Mouse (Mus musculus): Measurements from ENCODE around the gene Gm11172. TPM values are rescaled to one million over a fixed set of nuclear protein-coding genes. Genes with fewer than 3 reads are reported as not detected.

Gm11172 gene
- total and polyA plus RNA-seq, 3 experiments, result not detected

Other genes starting within 250 kb of the Gm11172 start
- gene Socs1, start 27.4 kb upstream of the Gm11172 start, total RNA-seq (2012; rRNA removed), result 26.1 and 29.1 TPM in 2 replicates
- 17.3 and 18.8 TPM in 2 replicates for gene Socs1, start 27.4 kb upstream of the Gm11172 start, total RNA-seq (2014; rRNA removed)
- 23.0 and 27.6 TPM in 2 replicates for gene Socs1, start 27.4 kb upstream of the Gm11172 start, polyA plus RNA-seq (2012; ENCODE audit: insufficient read length, low read depth)
- 0.25 TPM in 1 of 2 replicates, not detected in the other for gene Tnp2, start 24.3 kb upstream of the Gm11172 start, total RNA-seq (2012; rRNA removed)
- not detected in 2 replicates for gene Tnp2, start 24.3 kb upstream of the Gm11172 start, total RNA-seq (2014; rRNA removed)
- gene Tnp2, start 24.3 kb upstream of the Gm11172 start, polyA plus RNA-seq (2012; ENCODE audit: insufficient read length, low read depth), result 0.43 TPM in 1 of 2 replicates, not detected in the other
- gene Prm3, start 22.0 kb upstream of the Gm11172 start, total RNA-seq (2012; rRNA removed), result not detected in 2 replicates
- gene Prm3, start 22.0 kb upstream of the Gm11172 start, total RNA-seq (2014; rRNA removed), result not detected in 2 replicates
- gene Prm3, start 22.0 kb upstream of the Gm11172 start, polyA plus RNA-seq (2012; ENCODE audit: insufficient read length, low read depth), result not detected in 2 replicates
- not detected in 2 replicates for gene Prm2, start 16.8 kb upstream of the Gm11172 start, total RNA-seq (2012; rRNA removed)
- not detected in 2 replicates for gene Prm2, start 16.8 kb upstream of the Gm11172 start, total RNA-seq (2014; rRNA removed)
- gene Prm2, start 16.8 kb upstream of the Gm11172 start, polyA plus RNA-seq (2012; ENCODE audit: insufficient read length, low read depth), result not detected in 2 replicates
- gene Prm1, start 7.1 kb upstream of the Gm11172 start, total RNA-seq (2012; rRNA removed), result not detected in 2 replicates
- not detected in 2 replicates for gene Prm1, start 7.1 kb upstream of the Gm11172 start, total RNA-seq (2014; rRNA removed)
- gene Prm1, start 7.1 kb upstream of the Gm11172 start, polyA plus RNA-seq (2012; ENCODE audit: insufficient read length, low read depth), result not detected in 2 replicates
- gene Rmi2, start 22.1 kb downstream of the Gm11172 start, total RNA-seq (2012; rRNA removed), result 6.8 and 7.7 TPM in 2 replicates
- gene Rmi2, start 22.1 kb downstream of the Gm11172 start, total RNA-seq (2014; rRNA removed), result 7.5 and 9.3 TPM in 2 replicates
- gene Rmi2, start 22.1 kb downstream of the Gm11172 start, polyA plus RNA-seq (2012; ENCODE audit: insufficient read length, low read depth), result 12.1 and 13.8 TPM in 2 replicates
- 34.0 and 38.8 TPM in 2 replicates for gene Snn, start 248.0 kb downstream of the Gm11172 start, total RNA-seq (2012; rRNA removed)
- gene Snn, start 248.0 kb downstream of the Gm11172 start, total RNA-seq (2014; rRNA removed), result 53.1 and 54.7 TPM in 2 replicates
- gene Snn, start 248.0 kb downstream of the Gm11172 start, polyA plus RNA-seq (2012; ENCODE audit: insufficient read length, low read depth), result 93.8 and 104 TPM in 2 replicates

Measured in CH12.LX (cell line).